Mouse (Mus musculus): Measurements from ENCODE around the gene Pank1.

Pank1 gene

DNA sequence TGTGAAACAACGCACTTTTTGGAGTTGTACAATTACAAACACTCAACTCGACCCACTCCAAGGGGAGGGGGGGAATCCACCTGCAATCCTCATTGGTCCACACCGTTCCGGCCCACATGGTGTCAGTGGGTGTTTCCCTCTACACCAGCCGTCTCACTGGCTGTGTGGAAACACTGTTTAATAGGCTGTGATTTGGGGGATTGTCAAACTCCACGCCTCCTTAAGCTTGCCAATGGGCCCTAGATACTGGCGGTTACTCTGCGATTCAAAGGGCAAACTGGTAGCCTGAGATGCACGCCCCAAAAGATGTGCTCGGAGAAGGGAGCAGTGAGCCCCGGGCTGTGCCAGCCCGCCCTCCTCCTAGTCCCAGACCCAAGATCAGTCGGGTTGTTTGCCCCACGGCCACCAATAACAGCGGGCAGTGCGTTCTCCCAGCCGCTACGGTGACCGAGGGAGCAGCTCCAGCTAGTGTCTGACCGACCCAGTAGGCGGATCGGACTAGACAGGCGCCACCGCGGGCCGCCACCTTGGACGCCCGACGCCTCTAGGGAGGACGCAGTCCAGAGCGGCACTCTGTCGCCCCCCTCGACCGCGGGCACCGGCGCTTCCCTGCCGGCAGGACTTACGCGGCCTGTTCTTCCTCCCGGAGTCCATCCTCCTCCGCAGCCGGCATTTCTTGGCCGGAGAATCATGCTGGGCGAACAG, 1.2 kb downstream of the Pank1 start:
- DNase-seq = peak; percentile 96

DNA sequence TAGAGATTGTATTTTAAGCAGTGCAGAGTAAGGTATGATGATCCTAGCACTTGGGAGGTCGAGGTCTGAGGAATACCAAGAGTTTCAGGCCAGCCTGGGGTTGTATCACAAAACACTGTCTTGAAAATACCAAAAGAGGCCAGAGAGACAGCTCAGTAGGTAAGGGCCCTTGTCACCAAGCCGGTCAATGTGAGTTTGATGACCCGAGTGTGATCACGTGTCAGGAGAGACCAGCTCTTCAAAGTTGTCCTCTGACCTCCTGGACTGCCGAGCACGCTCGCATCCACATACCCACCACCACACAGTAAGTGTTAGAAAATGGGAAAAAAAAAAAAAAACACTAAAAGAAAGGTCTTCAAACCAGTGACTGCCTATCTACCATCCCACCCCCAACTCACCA, 2.6 kb downstream of the Pank1 start:
- no peak for DNase-seq

DNA sequence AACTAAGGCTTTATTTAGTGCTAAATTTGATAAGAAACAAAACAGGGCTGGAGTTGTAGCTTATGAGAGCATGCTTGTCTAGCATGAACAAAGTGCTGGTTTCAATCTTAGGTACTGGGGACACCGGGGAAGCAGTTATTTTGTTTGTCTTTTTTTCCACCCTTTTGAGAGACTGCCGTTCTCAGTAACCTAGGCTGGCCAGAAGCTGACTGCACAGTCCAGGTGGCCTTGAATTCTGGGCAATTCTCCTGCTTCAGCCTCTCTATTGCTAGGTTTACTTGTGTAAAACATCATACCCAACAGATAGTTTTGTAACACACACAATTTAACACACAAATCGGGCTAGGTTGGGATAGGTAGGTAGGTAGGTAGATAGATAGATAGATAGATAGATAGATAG, 9.9 kb downstream of the Pank1 start:
- DNase-seq = no peak

DNA sequence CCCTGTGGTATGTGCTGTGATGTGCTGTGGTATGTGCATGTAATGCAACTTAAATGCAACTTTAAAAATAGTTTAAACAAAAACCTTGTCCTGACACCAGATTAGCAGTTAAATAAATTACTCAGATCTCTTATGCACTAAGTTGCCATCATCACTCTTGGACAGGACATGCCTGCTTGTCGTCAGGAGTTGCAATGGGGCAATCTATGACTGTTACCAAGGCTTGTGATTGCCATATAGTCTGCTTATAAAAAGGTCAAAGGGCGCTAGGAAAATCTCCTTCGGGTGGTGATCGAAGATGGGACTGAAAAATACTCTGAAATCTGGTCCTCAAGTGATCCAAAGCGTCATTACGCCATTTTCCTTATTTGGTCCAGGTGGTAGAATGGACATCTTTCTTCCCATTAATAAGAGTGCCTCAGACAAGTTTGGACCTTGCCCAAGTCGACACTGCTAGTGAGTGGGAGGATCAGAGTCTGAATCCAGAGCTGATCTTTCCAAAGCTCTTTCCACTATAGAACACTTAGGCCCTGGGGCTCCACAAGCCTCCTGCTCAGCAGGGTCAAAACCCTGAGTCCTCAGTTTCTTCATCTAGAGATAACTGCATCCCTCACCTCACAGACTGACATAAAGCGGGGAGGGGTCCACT, 11.0 kb downstream of the Pank1 start:
- DNase-seq = no peak

DNA sequence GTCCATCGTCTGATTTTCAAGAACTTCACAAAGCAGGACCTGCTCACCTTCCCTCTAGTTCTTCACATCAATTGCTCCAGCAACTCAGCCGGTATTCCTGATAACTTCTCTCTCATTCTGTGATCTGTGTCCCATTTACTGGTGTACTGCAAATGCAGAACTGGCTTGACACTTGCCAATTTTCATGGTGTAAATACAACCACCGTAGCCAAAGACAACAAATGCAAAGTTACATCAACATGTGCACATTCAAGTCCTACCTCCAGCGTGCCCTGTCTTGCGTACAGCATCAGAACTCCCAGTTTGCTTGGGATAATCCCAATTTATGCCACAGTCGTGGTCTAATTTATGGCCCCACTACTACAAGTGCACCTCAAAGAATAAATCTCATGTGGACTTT, 15.5 kb downstream of the Pank1 start:
- DNase-seq = no peak

DNA sequence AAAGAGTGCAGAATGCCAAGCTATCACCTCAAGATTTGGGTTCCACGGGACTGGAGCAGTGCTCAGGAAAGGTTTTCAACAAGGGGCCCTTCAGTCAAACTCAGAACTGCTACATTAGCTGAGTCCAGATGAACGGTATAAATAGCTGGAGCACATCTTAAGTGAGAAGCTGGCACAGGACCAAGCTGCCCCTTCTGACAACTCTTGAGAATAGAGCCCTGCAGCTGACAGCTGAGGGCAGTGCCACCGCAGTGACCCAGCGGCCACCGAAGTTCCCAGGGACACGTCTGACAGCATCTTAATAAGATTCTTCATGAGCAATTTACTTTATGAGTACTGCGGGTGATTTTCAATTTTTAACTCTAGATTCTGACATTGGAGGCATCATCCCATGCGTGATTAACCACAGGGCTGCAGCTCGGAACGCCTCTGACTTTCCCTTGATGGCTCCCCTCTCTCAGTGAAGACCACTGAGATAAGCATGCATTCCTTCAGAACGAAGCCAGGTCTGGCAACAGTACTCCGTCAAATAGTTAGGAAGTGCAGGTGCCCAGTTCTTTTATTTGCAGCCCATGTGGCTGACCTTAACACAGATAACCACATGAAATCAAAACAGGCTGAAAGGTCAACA, 23.1 kb downstream of the Pank1 start:
- DNase-seq = peak; percentile 36

DNA sequence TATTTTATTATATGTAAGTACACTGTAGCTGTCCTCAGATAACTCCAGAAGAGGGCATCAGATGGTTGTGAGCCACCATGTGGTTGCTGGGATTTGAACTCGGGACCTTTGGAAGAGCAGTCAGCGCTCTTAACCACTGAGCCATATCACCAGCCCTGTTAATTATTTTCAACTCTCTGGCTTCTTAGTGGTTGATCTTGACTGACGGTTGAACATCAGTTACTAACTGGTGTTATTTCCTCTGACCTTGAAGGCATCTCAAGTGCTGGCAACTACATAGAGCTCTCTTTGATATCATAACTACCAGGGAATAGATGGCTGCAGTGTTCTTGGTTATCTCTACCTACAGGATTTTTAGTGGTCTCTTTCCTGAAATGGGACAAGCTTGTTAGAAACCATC, 28.1 kb downstream of the Pank1 start:
- DNase-seq = no peak

DNA sequence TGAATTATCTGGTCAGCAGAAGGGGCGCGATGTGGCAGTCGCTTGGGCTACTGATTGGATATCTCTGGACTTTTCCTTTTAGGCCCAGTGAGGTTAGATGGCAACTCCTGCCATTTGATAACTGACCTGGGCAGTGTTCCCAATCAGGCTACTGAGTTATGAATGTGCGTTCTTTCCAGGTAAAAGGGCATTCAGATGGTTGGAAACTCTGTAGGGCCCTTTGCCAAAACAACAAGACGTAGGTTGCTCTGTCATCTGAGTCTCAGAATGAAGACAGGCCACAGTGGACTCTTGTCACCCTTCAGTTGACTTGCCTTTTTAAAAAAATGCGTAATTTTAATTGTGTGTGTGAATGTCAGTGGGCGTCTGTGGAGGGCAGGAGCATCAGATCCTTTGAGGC, 29.8 kb downstream of the Pank1 start:
- no peak for DNase-seq

DNA sequence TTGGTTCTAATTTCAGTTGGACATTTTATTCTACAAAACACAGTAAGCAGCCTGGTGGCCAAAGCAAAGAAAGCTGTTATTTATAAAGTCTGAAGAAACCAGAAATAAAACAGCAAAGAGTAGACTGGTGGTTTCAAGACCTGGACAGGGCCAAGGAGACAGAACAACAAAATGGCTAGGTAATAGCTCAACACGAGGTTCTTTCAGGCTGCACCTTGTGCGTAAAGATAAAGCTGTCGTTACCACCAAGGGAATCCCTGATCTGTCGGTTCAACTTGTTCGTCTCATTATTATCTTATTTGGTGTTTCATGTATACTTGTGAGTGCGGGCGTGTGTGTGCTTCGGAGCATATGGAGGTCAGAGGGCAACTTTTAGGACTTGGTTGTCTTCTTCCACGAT, 31.1 kb downstream of the Pank1 start:
- no peak for DNase-seq

DNA sequence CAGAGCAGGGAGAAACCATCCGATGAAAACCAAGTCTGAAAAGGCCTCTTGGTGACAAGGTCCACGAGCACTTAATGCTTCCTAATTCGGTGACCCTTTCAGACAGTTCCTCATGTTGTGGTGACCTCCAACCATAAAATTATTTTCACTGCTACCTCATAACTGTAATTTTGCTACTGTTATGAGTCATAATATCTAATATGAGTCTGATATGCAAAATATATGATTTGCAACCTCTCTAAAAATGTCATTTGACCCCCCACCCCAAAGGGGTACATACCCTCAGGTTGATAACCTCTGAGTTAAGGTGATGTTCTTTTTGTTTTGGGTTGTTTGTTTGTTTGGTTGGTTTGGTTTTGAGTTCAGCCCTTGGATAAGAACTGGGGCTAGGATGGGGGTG, 32.2 kb downstream of the Pank1 start:
- no peak for DNase-seq

DNA sequence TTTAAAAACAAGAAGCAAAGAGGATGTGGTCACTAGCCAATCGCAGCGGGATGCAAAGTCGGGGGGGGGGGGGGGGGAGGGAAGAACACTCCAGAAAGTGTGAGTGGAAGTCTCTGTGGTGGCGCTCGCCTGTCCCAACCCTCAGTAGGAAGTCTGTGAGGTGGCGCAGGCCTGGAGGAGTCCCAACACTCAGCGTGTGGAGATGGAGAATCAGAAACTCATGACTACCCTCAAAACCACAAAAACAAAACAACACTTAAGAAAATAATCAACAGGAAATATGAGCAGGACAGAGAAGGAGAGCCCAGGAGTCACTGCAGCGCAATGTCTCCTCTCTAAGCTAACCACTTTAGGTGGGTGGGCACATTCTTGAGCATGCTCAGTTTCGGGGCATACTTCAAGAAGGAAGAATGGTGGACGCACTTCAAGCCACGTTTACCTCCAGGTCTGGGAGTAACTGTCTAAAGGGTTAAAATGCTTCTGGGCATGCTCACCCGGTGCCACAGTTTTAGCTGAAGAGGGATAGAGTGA, 32.7 kb downstream of the Pank1 start:
- no peak for DNase-seq

DNA sequence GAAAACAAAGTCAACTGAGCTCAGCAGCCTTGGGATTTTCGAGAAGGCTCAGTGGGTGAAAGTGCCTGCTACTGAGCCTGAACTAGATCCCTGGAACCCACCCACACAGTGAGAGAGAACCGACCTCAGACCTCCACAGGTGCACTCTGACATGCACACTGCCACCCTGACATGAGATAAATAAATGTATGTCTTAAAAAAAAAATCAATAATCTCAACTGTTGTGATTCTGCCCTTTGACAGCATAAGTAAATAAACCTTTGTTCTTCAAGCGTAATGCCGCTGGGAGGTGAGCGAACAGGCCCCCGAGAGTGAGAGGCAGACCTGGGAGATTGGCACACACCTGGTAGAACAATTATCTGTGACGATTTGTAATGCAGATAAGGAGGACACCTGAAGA, 33.2 kb downstream of the Pank1 start:
- DNase-seq = no peak

DNA sequence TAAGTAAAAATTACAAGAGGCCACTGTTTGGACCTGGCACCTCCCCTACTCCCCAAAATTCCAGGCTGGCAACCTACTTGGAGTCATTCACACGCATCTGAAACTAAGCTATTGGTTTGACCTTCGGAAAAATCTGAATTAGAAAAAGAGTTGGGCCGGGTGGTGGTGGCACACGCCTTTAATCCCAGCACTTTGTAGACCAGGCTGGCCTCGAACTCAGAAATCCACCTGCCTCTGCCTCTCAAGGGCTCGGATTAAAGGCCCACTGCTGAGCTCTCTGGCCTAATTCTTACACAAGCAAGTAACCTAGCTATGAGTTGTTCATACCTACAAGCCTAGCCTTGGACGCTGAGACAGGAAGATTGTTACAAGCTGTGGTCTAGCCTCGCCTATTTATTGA, 33.9 kb downstream of the Pank1 start:
- DNase-seq = no peak

DNA sequence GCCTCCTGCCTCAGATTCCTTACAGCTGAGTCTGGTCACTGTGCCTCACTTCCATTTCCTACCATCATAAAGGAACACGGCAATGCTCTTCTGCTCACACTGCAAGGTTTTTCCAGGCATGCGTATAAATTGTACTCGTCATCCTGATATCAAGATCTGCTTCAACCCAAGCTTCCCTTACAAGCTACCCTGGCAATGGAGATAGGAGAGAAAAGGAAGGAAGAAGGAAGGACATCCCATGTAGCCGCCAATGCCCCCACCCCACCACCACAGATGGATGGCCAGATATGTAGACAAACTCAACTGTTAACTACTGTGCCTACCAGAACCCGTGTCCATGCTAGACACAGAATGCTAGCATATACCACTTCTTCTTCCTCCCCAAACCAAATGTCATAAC, 34.5 kb downstream of the Pank1 start:
- no peak for DNase-seq

DNA sequence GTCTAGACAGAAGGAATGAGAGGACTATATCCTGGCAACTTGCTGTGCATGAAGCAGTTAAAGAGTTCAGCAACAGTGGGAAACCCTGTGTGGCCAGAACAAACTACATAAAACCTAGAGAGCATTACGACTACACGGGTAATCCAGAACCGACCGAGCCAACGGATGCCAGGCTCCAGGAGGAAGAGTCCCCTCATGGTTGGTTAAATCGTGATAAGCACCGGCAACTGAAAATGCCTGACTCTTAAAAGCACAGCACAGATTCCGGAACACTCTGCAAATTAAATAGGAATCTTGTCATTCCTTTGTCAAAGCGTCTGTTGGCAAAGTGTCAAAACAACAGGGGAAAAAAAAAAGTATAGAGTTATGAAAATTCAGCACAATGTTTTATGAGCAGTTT, 35.2 kb downstream of the Pank1 start:
- DNase-seq = no peak

DNA sequence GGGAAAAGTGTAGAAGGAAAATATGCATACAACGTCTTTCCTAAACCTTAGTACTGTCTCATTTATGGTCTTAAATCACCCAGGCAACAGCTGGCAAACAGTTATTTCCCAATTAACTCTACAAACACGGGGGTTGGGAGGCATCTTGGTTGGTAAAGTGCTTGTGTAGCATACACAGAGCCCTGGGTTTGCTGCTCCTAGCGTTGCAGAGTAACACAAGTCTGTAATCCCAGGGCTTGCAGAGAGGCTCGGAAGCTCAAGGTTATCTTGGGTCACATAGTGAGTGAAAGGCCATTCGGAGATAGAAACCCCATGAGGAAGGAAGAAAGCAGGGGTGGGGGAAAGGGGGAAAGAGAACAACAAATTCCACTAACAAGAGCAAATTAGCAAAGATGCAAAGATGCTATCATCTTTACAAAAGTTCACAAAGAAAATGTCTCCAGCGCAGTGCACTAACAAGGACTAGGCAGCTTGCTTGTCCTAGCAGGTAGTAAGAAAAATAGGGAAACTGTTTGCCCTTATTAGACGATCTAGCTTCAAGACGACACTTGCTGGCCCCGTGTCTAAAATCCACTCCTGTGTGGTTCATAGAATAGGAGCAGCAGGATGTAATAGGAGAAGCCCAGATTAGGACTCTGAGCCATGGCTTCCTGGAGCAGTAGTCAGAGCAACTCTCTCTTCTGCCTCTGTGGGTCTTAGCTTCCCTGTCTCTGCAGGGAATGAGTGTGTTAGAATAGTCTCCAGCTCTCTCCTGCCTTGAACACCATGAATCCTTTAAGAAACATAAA, 37.3 kb downstream of the Pank1 start:
- DNase-seq = peak; percentile 4

DNA sequence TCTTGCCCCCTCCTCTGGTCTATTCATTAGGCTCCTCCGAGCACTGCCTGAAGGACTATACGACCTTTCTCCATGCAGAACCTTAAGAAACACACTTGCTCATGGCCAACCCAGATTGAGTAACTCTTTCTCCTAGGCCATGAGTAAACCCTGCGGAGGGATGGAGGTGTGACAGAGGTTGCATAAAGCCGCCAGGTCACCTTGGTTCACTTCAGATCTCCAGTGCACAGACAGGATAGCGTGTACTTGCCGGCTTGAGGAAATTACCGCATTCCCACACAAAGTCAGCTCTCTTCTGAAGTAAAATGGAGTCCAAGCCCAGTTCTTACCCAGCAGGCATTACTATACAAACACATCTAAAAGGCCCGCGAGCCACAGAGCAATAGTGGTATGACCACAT, 40.6 kb downstream of the Pank1 start:
- DNase-seq = no peak

DNA sequence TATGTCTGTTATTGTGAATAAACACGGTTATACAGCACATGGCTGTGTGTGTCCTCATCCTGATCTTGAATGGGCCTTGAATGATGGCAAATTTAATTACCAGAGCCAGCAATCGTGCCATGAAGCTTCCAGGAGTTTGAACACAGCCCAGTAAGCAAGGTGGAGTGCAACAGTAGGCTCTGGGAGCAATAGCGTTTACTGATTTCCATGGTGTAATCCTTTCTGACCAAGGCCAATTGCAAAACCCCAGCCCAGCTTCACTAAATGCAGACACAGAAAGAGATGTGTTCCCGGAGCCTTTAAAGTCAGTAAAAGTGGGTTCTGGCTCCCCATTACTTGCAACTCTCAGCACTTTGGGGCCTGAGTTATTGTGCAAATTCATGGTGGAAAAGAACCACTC, 47.6 kb downstream of the Pank1 start:
- no peak for DNase-seq

DNA sequence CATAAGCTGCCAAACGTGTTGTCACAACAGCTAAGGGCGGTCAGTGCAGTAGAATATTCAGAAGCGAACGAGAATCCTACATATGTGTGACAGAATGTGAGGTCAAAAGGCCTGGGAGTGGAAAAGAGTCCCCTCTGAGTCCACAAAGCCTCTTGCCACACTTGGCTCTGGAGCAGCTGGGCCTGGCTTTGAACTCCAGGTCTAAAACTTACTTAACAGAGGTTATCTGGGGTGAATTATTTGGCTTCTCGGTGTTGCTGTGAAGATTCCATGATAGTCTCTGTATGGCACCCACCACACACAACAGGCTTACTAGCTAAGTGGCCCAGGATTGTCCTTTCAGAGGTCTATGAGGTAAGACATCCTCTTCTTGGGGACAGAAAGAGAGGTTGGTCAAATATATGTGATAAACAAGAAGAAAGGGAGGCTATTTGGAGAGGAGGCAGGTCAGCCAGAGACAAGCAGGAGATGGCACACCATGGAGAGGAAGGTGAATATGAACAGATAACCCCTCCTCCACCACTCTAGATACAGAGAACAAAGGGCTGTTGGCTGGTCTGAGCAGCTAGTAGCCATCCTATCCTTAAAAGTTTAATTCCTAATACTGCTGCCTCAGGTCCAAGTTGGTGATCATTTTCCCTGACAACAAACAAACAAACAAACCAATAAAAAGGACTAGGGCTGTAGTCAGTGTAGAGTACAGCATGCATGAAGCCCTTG, 51.2 kb downstream of the Pank1 start:
- no peak for DNase-seq

DNA sequence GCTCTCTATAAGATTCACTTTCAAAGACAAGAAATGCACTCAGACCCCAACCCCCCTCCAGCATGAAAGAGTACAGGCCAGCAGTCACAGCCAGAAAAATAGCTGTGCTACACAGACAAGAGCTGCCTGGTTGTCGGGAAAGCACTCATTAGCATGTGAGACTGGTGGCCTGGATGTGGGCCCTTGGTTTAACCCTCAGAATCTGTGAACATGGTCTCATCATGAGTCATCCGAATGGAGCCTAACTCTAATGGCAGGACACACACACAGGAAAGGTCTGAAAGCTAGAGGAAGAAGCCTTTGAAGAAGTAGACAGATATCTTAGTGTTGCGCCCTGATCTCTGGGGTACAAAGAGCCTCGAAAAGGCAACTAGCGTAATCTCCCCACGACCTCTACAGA, 51.8 kb downstream of the Pank1 start:
- DNase-seq = no peak

DNA sequence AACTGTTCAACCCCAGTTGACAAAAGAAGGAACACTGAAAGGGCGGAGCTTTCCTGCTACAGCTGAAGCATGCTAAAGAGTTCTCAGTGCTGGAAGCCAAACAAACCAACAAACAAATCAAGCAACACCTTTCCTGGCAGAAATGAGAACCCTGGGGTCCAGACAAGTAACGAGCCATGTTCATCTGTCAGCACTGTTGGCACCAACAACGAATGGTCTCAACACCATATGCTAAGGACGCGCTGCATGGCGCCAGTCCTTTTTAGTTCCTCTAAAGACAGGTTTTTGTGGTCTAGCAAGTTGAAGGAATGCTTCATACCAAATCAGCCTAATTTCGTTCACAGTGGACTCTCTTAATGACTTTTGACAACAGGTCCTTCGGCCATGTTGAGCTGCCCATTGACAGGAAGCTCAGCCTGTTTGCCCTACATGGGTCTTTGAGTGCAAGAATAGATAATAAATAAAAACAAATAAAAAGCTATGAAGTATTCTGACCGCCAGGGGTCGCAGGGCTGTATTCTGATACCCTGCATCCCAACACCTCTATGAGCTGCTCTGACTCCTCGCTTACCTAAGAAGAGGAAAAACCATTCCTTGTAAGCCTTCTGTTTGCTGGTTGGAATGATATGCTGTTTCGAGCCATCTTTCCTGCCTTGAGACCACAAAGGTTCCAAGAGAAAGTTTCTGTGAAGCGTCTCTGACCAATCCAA, 53.2 kb downstream of the Pank1 start:
- DNase-seq = peak; percentile 64

DNA sequence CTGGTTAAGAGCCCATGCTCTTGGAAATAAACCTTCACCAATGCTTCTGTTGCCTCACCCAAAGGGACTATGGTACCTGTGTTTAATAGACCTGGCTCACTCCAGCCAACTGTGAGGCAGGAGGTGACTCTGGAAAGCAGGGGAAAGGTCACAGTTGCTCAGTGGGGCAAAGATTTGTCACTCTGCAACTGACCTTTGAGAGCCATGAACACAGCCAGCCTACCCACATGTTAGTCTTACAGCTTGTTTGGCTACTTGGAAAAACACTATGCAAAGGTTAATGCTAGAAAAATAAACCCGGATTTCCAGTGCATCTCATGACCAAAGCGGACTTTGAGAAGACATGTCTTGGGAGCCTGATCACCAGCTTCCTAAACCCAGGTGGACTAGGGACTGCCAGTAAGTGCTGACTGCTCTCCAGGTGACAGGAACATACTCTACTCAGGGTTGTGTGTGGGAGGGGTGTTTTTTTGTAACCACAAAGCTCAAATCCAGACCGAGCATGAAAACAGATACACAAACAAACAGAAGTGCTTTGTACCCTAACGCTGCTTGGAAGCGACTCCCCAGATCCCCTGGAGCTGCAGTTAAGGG, 59.6 kb downstream of the Pank1 start:
- DNase-seq = no peak
